Mouse (Mus musculus) ovary, adult 2 months (tissue): ENCODE results near the gene Smarcd1. TPM values are rescaled to one million over a fixed set of nuclear protein-coding genes. Genes with fewer than 3 reads are reported as not detected.

Experiments
- polyA plus RNA-seq: library from polyadenylated mRNA; depleted of rRNA; stranded (reverse); fragments of >200 nt; gene quantifications from 2 replicates; pipeline ENCODE4 v1.2.3, GENCODE M21; 2012; rRNA removed

The Smarcd1 gene
- 63.3 and 72.6 TPM in 2 replicates for polyA plus RNA-seq

GRCm38 (mm10) chr15:99701999-99702900 is at the start of gene Smarcd1:
TSS of gene Smarcd1 (plus strand) at chr15:99702129.

GRCm38 (mm10) chr15:99670154-99670821 is 31.6 kb upstream of the Smarcd1 start, which contains the start of gene Asic1:
TSS of gene Asic1 (plus strand) at chr15:99670368.

GRCm38 (mm10) chr15:99705440-99706048 is 3.6 kb downstream of the Smarcd1 start, which contains the start of gene Gm17349:
TSS of gene Gm17349 (minus strand) at chr15:99705490.

GRCm38 (mm10) chr15:99717386-99718334 is 15.7 kb downstream of the Smarcd1 start, which contains the start of gene Gpd1:
TSS of gene Gpd1 (plus strand) at chr15:99717515.

GRCm38 (mm10) chr15:99725341-99726155 is 23.6 kb downstream of the Smarcd1 start, which contains the start of gene Cox14:
TSS of gene Cox14 (plus strand) at chr15:99725618.

Other genes starting within 250 kb of the Smarcd1 start
- gene Nckap5l, start 244.4 kb upstream of the Smarcd1 start, polyA plus RNA-seq = 24.5 and 25.3 TPM in 2 replicates
- 5.3 and 6.0 TPM in 2 replicates for gene Bcdin3d, start 227.4 kb upstream of the Smarcd1 start, polyA plus RNA-seq
- 1.7 and 2.3 TPM in 2 replicates for gene Faim2, start 174.0 kb upstream of the Smarcd1 start, polyA plus RNA-seq
- 15.8 and 22.1 TPM in 2 replicates for gene Aqp2, start 123.1 kb upstream of the Smarcd1 start, polyA plus RNA-seq
- 38.8 and 58.0 TPM in 2 replicates for gene Aqp5, start 111.3 kb upstream of the Smarcd1 start, polyA plus RNA-seq
- 0.17 and 0.28 TPM in 2 replicates for gene Aqp6, start 100.7 kb upstream of the Smarcd1 start, polyA plus RNA-seq
- gene Racgap1, start 50.5 kb upstream of the Smarcd1 start, polyA plus RNA-seq = 16.8 and 27.9 TPM in 2 replicates
- 0.25 and 0.37 TPM in 2 replicates for gene Asic1, start 31.8 kb upstream of the Smarcd1 start, polyA plus RNA-seq
- 2.3 TPM in 1 of 2 replicates, not detected in the other for gene Gm17349, start 3.4 kb downstream of the Smarcd1 start, polyA plus RNA-seq
- gene Gpd1, start 15.4 kb downstream of the Smarcd1 start, polyA plus RNA-seq = 60.3 and 69.7 TPM in 2 replicates
- gene Cox14, start 23.5 kb downstream of the Smarcd1 start, polyA plus RNA-seq = 410 and 417 TPM in 2 replicates
- 47.9 and 56.3 TPM in 2 replicates for gene Cers5, start 70.8 kb downstream of the Smarcd1 start, polyA plus RNA-seq
- 15.8 and 19.7 TPM in 2 replicates for gene Lima1, start 173.3 kb downstream of the Smarcd1 start, polyA plus RNA-seq